Mouse (Mus musculus) forebrain, embryonic 14.5 days (tissue): ENCODE results near the gene Klf7. TPM values are rescaled to one million over a fixed set of nuclear protein-coding genes. Genes with fewer than 3 reads are reported as not detected.

ENCODE experiments used
- ATAC-seq: fragments of 200-750 bp; cut with Nextera tagmentation; 2 replicates; pipeline ENCODE4 v1.8.0; 2017; ENCODE audit warnings: mild to moderate bottlenecking, moderate library complexity
- DNase-seq: peaks from one replicate; pipeline ENCODE4 v3.0.0-alpha.2; 2015; ENCODE audit warnings: low spot score
- H3K27ac ChIP-seq: fragments of 300-500 bp; sonication (generic); 2 replicates; pipeline ENCODE4 v1.5.1; 2014; ENCODE audit warnings: low read depth, mild to moderate bottlenecking, control low read depth, low read length, moderate library complexity
- H3K27me3 ChIP-seq: fragments of 300-500 bp; sonication (generic); replicated peaks from 2 replicates; pipeline ENCODE4 v1.6.1; 2014; ENCODE audit warnings: low read length, control low read depth, mixed read lengths; ENCODE audit not compliant: control insufficient read depth, insufficient read depth
- H3K36me3 ChIP-seq: fragments of 300-500 bp; sonication (generic); 2 replicates; pipeline ENCODE4 v1.6.1; 2014; ENCODE audit warnings: low read length, control low read depth; ENCODE audit not compliant: control insufficient read depth, insufficient read depth
- H3K4me1 ChIP-seq: fragments of 300-500 bp; sonication (generic); 2 replicates; pipeline ENCODE4 v1.6.1; 2014; ENCODE audit warnings: antibody characterized with exemption, low read length, control low read depth; ENCODE audit not compliant: control insufficient read depth, insufficient read depth
- H3K4me2 ChIP-seq: fragments of 300-500 bp; sonication (generic); 2 replicates; pipeline ENCODE4 v1.6.1; 2014; ENCODE audit warnings: mild to moderate bottlenecking, control low read depth, low read length
- H3K4me3 ChIP-seq: fragments of 300-500 bp; sonication (generic); 2 replicates; pipeline ENCODE4 v1.5.1; 2014; ENCODE audit warnings: low read depth, low read length, control low read depth
- H3K9ac ChIP-seq: fragments of 300-500 bp; sonication (generic); 2 replicates; pipeline ENCODE4 v1.6.1; 2014; ENCODE audit warnings: mild to moderate bottlenecking, low read length, control low read depth, moderate library complexity
- H3K9me3 ChIP-seq: fragments of 300-500 bp; sonication (generic); replicated peaks from 2 replicates; pipeline ENCODE4 v1.6.1; 2016; ENCODE audit warnings: low read length, control low read depth, mixed read lengths; ENCODE audit not compliant: control insufficient read depth
- WGBS: fragments of 180-500 bp; shearing (Covaris S2); extraction: QIAGEN DNeasy Blood & Tissue Kit; methylation state at CpG from one replicate; pipeline ENCODE4 v1.1.7; 2014; 5-methylcytosine and 5-hydroxymethylcytosine counted together
- microRNA-seq: library from miRNA; unstranded; fragments of <30 nt; microRNA quantifications from one replicate; pipeline ENCODE4, GENCODE M21; 2016
- polyA plus RNA-seq: library from polyadenylated mRNA; unstranded; fragments of >200 nt; fragmentation: Nextera tagmentation; extraction: Ambion mirVana; gene quantifications from 2 replicates; pipeline ENCODE4 v1.2.1, GENCODE M21; 2014

Klf7 gene
- polyA plus RNA-seq, 1 experiment from 2014 or later, result 63.1 TPM

DNA sequence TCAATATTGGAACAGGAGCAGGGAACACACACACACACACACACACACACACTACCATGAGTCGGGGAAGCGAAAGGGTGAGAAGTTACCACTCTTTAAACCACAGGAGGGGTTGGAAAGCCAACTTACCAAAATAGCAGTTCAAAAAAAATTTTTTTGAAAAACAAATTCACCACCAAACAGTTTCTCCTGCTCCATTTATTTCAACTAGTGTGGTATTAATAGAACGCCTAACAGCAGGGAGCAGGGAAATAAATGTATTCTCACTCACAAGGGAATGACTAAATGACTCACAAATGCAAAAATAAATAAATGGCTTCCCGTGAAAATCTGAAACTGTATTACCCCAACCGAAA, 127.0 kb downstream of the Klf7 start:
- H3K9ac ChIP-seq, result 0 out of 2 replicates have a peak overlapping the region, but pooled peaks have one; percentile 29
- no peaks in the 10 kb centered on the region for H3K9me3 ChIP-seq
- no peak for DNase-seq
- no peak for ATAC-seq
- H3K36me3 ChIP-seq, result no peaks in the 10 kb centered on the region
- H3K4me1 ChIP-seq, result peaks cover 16% of the 10 kb centered on the region
- H3K4me3 ChIP-seq, result no peak overlapping the region
- H3K27ac ChIP-seq, result peak overlapping the region; percentile 56
- H3K4me2 ChIP-seq, result peak overlapping the region; percentile 38; the same call in 1 of the 2 replicates
- 47% methylated on average over 5 of the region's 5 CpGs for WGBS
- H3K27me3 ChIP-seq, result no peaks in the 10 kb centered on the region

DNA sequence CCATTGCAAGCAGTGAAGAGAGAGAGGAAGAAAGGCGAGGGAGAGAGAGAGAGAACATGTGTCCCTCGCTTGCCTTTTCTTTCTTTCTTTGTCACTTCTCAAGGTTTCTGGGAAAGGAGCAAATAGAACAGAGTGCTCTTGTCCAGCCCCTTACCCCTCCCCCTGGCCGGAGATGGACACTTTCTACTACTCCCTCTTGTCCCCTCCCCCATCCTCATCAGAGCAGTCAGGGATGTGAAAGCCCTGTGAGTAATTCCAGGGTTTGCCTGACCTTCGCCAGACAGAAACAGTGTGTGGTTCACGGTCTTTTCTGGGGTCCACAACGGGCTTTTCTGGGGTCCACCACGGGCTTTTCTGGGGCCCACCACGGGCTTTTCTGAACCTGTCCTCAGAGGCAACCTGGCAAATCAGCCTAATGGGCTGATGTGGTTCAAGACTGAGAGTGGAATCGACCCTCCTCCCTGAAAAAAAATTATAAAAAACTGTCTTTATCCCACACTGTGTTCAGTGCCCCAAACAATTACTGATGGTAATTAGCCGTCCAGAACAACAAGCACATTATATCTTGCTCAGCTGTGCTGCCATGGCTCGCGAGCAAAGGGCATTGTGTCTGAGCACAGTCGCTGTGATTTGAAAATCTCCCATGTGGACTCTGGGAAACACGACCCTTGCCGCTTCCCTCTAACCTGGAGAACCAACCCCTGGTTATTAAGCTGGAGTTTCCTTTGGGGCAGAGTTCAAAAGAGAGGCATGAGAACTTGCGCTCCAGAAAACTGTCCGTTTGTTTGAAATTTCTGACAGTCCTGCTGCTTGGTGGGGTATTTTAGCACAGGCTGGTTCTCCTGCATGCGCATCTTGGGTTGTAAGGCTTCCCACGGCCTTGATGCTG, 127.6 kb downstream of the Klf7 start:
- WGBS, result 3% methylated on average over 19 of the region's 19 CpGs
- DNase-seq, result peak; percentile 79
- H3K27ac ChIP-seq, result peak overlapping the region; percentile 56
- H3K9ac ChIP-seq, result 0 out of 2 replicates have a peak overlapping the region, but pooled peaks have one; percentile 29
- H3K4me1 ChIP-seq, result peaks cover 16% of the 10 kb centered on the region
- H3K36me3 ChIP-seq, result no peaks in the 10 kb centered on the region
- no peaks in the 10 kb centered on the region for H3K27me3 ChIP-seq
- no peaks in the 10 kb centered on the region for H3K9me3 ChIP-seq
- H3K4me3 ChIP-seq, result no peak overlapping the region
- peak overlapping the region; percentile 38 for H3K4me2 ChIP-seq
- ATAC-seq, result peak; percentile 88

DNA sequence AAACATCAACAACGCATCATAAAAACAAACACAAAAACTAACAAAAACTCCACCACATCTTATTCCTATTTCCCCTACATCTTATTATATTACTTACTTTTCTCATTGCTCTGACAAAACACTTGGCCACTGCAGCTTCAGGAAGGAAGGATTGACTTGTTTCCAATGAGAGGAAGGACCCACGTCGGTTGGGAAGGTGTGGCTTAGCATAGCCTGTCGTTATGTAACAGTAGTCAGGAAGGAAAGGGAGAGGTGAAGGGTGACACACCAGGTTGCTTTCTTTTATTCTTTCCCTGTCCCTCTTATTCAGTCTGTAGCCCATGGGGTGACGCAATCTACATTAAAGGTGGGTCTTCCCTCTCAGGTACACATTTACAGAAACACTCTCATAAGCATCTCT, 129.6 kb downstream of the Klf7 start:
- WGBS, result 89% methylated on average over 5 of the region's 5 CpGs
- no peak overlapping the region for H3K4me2 ChIP-seq
- H3K36me3 ChIP-seq, result no peaks in the 10 kb centered on the region
- H3K4me3 ChIP-seq, result no peak overlapping the region
- DNase-seq, result no peak
- ATAC-seq, result no peak
- H3K9ac ChIP-seq, result no peak overlapping the region
- no peaks in the 10 kb centered on the region for H3K27me3 ChIP-seq
- no peak overlapping the region for H3K27ac ChIP-seq
- H3K9me3 ChIP-seq, result no peaks in the 10 kb centered on the region
- H3K4me1 ChIP-seq, result peaks cover 18% of the 10 kb centered on the region

DNA sequence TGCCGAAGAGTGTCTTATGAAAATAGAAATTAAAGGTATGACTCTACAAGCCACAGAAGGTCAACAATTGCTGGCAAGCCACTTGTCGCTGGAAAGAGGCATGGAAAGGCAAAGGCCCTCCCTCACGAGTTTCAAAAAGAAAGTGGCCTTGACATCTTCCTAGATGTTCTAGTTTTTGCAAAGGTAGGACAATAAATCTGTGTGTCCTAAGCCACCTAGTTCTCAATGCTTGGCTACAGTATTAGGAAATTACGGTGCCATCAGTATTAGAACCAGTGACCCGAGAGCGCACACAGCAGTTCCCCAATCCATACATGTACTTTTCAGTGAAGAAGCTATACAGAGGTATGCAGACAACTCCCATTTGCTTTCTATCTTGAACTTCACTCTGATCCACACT, 131.7 kb downstream of the Klf7 start:
- no peak overlapping the region for H3K9ac ChIP-seq
- no peak overlapping the region for H3K4me2 ChIP-seq
- 99% methylated on average over 6 of the region's 6 CpGs for WGBS
- H3K27ac ChIP-seq, result no peak overlapping the region
- H3K4me3 ChIP-seq, result no peak overlapping the region
- no peaks in the 10 kb centered on the region for H3K27me3 ChIP-seq
- DNase-seq (no peak), ATAC-seq (no peak)
- no peaks in the 10 kb centered on the region for H3K36me3 ChIP-seq
- H3K9me3 ChIP-seq, result no peaks in the 10 kb centered on the region
- H3K4me1 ChIP-seq, result peaks cover 18% of the 10 kb centered on the region

DNA sequence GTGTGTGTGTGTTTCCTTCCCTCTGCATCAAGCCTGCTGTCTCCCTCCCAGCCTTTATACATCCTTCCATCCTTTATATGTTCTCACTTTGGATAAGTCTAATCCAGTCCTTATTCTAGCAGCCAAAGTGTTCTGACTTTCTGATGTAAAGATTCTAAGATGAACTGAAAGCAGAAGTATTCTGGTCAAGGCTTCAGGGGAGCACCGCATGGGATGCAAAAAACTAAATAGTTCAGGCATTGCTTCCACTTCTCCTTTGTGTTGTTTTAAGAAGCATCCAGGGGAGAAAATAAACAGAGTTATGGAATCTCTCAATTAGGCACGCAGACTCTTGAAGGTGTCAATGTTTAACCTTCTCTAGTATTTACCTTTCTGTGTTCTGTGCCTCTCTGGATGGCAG, 141.3 kb downstream of the Klf7 start:
- H3K4me2 ChIP-seq, result no peak overlapping the region
- no peaks in the 10 kb centered on the region for H3K36me3 ChIP-seq
- no peak overlapping the region for H3K9ac ChIP-seq
- 58% methylated on average over 2 of the region's 2 CpGs for WGBS
- peaks cover 9% of the 10 kb centered on the region for H3K4me1 ChIP-seq
- no peak overlapping the region for H3K4me3 ChIP-seq
- ATAC-seq, result no peak
- no peak for DNase-seq
- no peaks in the 10 kb centered on the region for H3K9me3 ChIP-seq
- no peak overlapping the region for H3K27ac ChIP-seq
- H3K27me3 ChIP-seq, result no peaks in the 10 kb centered on the region

Small RNAs within 50 kb of the gene (microRNA-seq; reads per million reads assigned to microRNA genes)
- 2.1 reads per million, percentile 12 among the genes with 10 or more reads in this experiment for gene Mir6899
